Mouse (Mus musculus) kidney, adult 18-20 months (tissue): ENCODE measurements around the gene Itgb5.

Experiments used
- DNase-seq: peaks from one replicate; pipeline ENCODE4 v3.0.0; 2021

Itgb5 gene

DNA sequence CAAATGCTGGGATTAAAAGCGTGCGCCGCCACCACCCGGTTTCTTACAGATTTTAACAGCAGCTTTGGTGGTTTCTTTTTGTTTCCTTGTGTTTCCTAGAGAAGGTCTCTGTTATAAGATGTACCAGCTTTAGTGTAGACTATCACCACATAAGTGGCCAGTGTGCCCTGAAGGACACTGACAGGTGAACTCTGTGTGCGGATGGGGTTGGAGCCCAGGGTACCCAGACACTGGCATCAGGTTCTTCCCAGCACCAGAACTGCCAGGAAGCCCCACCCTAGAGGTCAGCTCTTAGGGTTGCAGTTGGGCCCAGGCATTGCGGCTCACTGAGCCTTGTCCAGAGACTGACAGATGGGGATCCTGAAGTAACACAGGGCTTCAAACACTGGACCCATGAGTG is 113.9 kb downstream of the Itgb5 start:
- DNase-seq = peak; percentile 2

DNA sequence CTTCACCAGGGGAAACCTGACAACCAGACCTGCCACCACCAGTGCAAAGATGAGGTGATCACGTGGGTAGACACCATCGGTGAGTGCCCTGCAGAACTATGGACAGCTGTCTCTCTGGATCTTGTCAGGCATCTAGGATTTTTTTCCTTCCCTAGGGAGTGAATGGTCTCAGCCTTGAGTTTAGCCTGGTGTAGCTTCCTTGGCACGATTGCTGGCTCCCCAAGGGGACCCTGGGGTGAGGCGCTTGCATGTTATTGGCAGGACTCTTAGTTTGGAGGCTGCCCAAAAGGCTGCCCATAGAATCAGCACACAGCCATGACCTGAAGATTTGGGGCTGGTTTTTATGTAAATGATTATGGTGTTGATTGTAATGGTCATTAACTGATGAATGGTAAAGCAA is 114.7 kb downstream of the Itgb5 start:
- DNase-seq = no peak

DNA sequence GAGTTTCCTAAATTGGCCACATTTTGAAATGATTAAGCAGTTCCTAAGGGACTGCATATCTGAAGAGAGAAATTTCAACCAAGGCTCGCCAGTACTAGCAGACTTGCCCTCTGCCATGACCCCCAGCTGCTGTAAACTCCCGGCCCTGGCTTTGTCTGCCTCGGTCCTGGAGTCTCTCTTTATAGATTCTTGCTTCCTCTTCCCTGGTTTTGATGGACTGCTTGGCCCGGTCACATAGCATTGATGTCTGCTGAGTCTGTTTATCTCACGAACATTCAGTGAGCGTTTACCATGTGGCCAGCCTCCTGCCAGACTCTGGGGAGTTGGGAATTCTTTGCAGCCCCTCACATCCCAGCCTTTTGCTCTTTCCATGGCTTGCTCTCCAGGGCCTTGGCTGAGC is 115.3 kb downstream of the Itgb5 start:
- DNase-seq = peak; percentile 31

DNA sequence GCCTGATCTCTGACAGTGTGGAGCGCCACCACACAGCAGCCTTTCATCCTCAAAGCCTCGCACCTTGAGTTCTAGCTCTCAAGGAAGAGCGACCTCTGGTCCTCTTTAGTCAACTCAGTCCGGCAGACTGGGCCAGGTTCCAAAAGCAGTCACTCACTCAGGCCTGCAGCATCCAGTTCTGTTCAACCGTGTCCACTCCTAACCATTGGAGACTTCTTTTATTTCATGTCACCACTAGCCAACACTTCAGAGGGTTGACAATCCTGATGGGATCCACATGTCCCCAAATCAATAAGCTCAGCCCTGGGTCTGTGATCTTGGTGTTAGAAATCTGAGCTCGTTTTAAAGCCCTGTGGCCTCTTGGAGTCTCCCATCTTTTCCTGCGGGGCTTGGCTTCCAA is 116.6 kb downstream of the Itgb5 start:
- peak; percentile 60 for DNase-seq

DNA sequence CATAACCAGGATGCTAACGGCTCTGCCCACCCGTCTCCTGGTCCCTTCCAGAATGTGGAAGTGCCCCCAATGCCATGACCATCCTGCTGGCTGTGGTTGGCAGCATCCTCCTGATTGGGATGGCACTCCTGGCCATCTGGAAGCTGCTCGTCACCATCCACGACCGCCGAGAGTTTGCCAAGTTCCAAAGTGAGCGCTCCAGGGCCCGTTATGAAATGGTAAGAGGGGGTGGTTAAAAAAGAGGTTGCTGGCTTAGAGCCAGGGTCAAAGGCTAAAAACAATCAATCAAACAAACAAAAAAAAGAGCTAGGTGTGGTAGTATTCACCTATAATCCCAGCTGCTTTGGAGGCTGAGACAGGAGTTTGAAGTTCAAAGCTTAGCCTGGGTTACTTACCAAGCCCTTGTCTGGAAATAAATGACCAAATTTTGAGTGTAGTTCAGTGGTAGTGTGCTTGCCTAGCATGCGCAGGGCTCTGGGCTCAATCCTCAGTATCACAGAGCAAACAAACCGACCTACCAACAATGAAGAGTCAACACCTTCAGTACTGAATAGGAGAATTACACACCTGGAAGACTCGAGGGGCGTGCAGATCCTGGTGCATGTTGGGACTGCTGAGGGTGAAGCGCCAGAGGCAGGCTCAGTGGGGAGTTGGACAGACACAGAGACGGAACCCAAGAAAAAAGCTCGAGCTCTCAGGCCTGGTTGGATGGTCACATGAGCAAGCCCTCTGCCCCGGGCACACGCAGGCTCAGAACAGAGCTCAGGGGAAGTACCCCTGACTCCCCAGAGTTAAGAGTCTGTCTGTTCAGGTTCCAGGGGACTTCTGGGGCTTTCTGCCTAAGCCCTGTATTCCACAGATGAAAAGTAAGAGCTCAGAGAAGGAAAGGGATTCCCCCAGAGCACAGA is 118.5 kb downstream of the Itgb5 start:
- no peak for DNase-seq

DNA sequence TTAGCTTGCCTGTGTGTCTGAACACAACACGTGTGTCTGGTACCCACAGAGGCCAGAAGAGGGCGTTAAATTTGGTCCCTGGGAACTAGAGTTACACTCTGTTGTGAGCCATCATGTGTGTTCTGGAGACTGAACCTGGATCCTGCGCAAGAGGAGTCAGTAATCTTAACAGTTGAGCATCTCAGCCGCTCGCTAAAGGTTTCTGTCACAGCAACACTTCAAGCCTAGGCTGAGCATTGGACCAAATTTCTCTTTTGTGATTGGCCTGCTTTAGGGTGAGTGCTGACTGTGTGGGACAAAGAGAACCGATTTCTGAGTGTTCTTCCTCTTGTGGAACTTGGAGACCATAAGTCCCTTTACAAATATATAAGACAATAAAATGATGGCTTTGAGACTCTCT is 120.9 kb downstream of the Itgb5 start:
- DNase-seq = no peak

DNA sequence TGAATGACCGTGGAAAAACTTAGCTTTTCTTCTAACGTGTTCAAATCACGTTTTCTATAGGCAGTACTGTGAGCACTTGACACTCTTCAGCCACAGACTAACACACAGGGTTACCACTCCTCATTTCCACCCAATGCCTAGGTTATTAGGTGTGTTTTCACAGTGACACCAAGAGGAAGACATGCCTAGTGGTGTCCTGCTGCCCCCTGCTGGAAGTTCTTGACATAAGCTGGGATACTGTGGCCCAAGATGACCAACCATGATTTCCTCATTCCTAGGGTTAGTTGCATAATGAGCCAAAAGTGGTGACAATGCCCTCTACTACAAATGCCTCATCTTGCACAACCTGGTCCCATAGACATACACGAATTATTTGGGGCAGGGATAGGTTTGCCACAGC is 121.4 kb downstream of the Itgb5 start:
- DNase-seq = peak; percentile 92

DNA sequence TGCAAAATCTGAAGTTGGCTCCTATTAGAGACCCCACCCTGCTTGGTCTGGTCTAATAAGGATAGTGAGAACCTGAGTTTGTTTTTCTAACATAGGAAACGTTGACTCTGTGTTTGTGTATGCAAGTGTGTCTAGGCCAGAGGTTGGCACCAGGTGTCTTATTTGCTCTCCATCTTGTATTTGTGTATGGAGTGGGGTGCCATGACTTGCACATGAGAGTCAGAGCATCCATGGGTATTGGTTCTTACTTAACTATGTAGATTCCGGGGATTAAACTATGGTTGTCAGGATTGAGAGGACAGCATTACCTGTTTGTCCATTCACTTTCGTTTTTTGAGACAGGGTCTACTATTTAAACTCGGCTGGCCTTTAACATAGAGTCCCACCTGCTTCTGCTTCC is 123.5 kb downstream of the Itgb5 start:
- no peak for DNase-seq

DNA sequence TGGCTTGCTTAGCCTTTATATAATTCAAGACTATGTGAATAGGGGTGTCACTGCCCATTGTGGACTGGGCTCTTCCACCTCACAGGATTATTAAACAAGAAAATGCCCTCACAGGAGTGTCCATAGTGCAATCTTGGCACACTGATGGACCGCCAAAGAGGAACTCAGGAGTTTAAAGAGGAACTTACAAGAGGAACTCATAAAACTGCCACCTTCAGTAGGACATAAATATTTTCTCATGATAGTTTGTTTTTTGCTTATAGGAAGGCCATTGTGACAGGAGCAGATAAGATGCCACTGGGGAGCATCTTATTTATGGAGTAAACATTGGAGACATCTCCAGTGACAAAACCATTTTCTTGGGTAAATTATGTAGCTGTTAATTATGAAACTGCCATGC is 125.3 kb downstream of the Itgb5 start:
- no peak for DNase-seq

DNA sequence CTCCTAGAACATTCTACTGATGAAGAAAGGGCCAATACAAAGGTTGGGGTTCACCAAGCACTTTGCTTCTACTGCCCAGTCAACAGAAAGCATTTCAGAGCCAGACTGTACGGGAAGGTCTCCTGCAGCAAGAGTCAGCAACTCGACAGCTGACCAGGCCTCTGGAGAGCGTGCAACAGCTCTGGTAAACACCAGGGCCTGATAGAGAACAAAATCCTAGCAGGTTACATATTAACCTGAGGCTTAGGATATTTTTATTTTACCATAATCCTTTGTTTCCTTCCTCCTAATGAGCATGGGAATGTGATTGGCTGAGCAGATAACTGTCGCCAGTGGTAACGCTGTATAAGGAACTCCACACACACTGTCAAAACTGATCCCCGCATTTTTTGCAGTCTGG is 134.0 kb downstream of the Itgb5 start:
- no peak for DNase-seq

DNA sequence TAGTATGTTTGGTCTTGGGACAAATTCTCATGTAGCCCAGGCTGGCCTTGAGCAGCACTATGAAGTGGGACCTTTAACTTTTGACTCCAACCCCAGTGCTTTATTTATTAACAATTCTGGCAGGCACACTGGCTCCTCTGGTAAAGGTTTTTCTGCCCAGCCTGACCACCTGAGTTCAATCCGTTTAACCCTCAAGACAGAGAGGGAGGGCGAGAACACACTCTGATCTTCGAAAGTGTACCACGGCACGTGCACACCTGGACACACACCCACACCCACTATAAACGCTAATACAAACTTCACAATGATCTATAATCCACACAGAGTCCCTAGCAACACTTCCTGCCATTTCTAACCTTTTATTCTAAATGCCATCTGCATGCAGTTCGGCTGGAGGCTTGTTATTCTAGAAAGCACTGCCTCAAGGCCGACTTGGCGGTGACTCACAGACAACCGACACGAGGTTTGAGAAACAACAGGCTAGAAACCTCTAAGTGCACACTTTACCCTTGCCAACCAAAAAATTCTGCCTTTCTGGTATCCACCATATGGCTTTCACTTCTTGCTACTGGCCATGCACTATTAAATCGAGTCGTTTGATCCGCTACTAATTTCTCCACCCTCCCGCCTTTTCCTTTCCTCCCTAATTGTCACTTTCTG is 136.5 kb downstream of the Itgb5 start:
- DNase-seq = no peak

DNA sequence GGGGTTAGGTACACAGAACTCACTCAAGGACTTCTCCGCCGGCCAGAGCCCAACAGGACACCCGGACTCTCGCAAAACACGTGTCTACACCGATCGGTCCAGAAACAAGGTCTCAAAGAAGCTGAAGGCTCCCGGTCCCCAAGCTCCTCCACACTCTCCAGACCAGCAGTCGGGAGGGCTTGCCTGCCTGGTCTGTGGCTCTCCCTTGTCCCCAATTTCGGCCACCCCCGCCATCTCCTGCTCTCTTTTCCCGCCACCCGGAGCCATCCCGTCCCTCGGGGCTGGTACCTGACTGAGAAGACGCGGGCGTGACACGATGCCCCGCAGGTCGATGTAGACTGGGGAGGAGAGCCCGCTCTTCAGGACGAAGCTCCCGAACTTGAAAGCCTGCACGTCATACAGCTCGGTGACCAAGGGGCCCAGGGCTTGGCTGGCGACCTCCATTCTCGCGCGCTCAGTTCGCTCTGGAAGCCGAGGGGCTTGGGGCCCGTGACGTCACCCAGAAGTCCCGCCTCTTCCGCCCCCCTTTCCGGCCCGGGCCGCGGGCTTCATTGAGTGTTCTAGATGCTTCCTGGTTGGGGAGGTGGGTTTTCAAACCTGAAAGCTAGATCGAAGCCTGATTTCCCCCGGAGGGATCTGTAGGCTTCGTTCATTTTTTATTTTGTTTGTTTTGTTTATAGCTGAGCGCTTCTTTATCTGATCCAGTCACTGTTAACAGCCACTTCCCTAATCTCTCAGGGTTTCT is 137.2 kb downstream of the Itgb5 start, which contains the start of gene Umps:
TSS of gene Umps (minus strand) at position 501 of the 745 bp plus-strand sequence.
- DNase-seq = peak; percentile 88

DNA sequence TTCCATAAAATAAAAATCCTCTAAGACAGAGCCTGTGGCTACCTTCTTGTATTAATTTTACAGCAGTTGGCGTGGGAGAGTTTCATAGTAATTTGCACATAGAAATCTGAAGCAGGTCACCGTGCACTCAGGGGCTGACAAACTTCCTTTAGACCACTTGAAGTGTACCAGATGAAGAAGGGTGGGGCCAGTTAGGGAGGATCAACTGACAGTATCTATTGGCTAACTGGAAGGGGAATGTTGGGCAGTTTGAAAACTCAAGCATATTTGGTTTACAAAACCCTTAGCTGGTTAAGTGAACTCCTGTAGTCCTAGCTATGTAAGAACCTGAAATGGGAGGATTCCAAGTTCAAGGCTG is 137.8 kb downstream of the Itgb5 start:
- DNase-seq = no peak

DNA sequence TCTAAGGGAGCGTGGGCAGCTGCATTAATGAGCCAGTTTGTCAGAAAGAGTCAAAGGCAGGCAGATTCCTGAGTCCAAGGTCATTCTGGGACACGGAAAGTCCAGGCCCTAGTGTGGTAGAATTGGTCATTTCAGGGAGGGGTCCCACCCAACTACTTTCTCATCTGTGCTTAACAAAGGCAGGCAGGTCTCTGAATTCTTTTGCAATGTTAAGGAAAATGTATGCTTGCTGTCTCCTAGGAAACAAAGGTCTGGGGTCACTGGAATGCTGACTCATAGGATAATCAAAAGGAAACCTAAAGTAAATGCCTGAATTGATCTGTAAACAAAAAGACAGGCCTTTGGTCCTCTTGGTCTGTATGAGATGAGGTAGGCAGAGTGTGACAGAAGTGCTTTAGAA is 150.4 kb downstream of the Itgb5 start:
- no peak for DNase-seq

DNA sequence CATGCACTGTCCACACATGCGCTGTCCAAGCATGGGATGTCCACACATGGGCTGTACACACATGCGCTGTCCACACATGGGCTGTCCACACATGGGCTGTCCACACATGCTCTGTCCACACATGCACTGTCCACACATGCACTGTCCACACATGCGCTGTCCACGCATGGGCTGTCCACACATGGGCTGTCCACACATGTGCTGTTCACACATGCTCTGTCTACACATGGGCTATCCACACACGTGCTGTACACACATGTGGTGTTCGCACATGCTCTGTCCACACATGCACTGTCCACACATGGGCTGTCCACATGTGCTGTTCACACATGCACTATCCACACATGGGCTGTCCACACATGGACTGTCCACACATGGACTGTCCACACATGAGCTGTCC is 154.2 kb downstream of the Itgb5 start:
- DNase-seq = no peak

DNA sequence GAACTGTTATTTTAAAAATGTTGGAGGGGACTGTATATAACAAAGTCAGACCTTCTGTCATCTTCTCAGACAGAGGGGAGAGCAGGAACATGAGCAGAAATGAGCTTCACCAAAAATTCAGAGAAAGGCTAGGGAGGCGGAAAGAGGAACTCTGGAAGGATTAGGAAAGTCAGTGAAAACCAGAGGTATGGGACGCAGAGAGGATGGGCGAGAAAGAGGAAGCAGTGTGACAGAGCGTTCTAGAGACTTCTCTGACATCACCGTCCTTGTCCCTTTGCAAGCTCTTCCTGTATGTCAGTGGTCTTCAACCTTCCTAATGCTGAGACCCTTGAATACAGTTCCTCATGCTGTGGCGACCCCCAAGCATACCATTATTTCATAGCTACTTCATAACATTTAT is 155.9 kb downstream of the Itgb5 start:
- no peak for DNase-seq

DNA sequence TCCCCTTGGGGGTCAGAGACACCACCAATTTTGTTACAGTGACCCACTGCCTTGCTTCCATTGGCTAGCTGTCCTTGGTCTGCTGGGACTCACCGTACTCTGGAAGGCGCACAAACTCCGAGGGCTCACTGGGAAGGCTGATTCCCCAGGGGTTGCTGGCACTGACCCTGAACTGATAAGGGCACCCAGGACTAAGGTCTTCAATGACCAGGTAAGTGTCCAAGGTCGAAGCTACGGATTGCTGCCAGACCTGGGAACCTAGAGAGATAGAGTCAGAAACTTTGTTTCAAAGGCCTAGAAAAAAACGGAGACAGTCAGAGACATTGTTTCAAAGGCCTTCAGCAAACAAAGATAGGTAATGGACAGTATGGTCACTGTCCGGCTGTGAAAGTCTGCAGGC is 157.5 kb downstream of the Itgb5 start:
- DNase-seq = no peak

DNA sequence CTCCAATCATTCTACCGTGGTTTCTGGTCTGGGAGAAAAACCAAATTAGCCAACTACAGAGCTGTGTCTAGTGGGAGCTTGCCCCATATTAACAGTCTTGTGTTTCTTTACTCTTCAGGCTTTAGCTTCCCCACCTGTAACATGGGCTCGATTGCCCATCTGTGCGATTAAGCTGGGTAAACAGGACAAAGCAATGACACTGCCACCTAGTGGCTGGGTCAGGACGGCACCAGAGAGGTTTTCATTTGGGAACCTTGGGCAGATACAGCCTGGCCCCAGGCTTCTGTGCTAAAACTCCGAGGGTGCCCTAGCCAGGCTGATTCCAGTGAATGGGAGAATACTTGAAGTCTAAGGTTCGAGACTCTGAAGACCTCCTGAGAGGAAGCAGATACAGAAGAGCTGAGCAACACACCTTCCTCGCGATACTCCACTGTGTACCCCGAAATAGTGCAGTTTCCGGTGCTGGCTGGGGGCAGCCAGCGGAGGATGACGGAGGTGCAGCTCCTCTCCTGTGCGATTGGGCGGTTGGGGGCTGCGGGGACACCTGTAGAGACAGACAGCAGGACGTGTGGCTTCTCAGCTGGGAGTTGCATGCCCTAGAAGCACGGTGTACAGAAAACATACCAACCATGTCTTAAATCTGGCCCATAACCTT is 159.0 kb downstream of the Itgb5 start:
- DNase-seq = peak; percentile 73

DNA sequence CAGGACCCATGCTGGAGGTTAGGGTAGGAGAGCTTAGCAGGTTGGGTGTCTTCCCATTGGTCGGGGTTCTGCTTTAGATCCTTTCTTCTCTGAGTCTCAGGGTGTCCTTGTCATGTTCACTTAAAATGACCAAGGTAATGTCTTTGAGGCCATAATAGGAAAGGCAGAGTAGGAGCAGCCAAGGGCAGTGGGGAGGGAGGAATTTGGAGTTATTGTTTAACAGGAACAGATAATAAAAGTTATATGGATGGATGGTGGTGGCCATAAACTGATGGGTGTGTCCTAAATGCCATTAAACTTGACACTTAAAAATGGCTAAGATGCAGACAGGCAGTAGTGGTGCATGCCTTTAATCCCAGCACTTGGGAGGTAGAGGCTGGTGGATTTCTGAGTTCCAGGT is 159.6 kb downstream of the Itgb5 start:
- no peak for DNase-seq

DNA sequence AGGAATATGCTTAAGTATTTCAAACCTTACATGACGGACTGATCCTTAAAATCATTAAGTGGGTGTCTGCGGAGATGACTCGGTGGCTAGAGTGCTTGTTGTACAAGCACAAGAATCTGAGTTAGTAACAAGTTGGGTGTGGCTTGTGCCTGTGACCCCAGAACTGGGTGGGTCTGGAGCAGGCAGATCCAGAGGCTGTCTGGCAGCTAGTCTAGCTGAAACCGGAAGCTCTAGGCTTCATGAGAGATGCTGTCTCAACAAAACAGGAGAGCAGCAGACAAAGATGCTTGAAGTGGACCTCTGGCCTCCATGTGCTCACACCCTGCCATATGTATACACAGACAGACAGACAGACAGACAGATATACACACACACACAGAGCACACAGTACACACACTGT is 161.2 kb downstream of the Itgb5 start:
- no peak for DNase-seq

DNA sequence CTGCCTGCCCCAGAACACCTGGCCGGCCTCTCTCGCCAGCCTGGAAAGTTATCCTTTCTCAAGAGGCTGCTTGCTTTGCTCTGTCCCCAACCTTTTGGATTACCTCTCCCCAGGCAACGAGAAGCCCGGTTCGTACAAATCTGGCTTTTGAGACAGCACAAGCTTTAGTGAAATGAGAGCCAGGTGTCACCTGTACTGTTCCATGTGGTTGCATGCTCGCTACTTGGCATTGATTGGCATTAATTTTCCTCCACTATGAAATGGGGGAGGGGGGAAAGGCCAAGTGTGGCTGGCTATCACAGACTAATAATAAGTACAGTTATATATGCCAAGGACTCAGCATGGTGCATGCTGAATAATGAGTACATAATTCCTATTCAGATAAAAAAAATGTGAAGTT is 164.9 kb downstream of the Itgb5 start:
- no peak for DNase-seq

DNA sequence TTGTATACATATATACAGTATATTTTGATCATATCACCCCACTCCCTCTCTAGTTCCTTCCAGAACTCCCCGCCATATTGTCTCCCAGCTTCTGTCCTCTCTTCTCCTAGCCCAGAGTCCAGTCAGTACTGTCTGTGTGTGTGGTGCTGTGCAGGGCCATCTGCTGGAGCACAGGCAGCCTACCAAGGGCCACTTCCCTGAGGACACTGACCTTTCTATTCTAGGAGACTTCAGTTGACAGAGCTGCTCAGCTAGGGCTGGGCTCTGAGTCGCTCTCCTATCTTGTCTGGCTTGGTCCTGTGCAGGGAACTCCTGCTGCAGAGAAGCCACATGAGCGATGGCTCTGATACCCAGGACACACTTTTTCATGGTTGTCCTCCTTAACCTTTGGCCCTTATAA is 166.0 kb downstream of the Itgb5 start:
- no peak for DNase-seq

DNA sequence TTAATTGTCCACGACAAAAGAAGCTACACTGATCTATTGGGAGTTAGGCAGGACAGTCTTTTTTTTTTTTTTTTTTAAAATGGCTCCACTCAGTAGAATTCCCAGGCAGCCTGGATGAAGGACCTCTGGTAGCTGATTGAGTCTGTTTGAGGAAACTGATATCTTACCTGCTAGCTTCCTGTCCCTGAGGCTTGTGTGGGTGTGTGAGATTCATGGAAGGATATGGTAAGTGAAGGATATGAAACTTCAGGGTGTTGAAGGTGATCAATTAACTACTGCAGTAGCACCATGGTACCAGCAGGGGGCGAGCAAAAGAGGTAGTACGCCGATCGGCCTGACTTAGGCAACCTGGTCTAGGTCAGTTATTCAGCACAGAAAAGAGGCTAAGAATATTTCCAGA is 166.6 kb downstream of the Itgb5 start:
- peak; percentile 67 for DNase-seq
